Mouse (Mus musculus) lung, postnatal 25 days (tissue): ENCODE measurements around the gene Nrn1l.

Experiments
- DNase-seq: peaks from one replicate; pipeline ENCODE4 v3.0.0; 2022; ENCODE audit warnings: low spot score

The Nrn1l gene

DNA sequence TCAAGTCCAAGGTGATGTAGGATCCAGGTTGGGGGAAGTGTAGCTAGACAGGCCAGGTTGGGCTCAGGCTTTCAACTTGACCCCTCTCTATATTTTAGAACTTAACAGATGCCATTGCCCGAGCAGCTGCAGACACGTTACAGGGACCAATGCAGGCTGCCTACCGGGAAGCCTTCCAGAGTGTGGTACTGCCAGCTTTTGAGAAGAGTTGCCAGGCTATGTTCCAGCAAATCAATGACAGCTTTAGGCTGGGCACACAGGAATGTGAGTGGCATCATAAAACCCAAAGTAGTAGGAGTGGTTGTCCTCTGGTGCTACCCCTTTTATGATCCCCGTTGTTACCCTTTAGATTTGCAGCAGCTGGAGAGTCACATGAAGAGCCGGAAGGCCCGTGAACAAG is 2.5 kb upstream of the Nrn1l start:
- no peak for DNase-seq

DNA sequence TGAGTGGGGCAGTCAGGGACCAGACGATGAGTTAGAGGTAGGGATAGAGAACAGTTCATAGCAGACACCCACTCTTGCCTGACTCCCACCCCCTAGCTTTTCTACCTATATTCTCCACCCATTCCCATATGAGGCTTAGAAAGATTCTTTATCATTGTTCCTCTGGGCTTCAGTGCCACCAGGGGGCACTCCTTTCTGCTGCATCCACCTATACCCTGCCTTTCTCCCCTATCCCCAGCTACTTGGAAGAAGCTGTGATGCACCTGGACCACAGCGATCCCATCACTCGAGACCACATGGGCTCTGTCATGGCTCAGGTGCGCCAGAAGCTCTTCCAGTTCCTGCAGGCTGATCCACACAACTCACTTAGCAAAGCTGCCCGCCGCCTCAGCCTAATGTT is 935 bp upstream of the Nrn1l start:
- no peak for DNase-seq

DNA sequence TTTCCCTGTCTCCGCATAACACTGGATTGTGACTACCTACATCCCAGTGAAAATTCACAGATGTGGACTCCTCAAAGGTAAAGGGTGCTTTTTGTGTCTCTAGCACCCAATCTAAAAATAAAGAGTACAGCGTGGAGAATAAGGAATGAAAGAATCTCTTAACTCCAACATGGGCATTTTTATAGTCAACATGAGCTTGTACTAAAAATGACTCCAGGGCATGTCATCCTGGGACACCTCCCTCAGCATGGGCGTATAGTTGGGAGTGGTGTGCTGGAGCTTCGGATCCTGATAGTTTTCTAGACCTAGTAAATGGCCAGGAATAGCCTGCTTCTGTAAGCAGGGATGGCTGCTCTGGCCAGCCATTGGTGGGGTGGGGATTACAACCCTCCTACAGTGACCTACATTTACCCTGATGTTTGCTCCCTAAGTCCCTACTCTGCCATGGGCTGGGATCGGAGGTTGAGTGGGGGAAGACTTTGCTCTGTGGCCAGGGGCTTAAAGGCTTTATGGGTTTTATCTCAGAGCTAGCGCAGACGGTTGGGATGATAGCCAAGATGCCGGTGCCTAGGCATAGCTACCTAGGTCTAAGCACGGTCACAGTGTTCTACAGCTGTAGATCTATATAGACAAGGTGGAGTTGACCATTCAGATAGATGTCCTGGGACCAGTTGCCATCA is 4.6 kb downstream of the Nrn1l start:
- DNase-seq = no peak

DNA sequence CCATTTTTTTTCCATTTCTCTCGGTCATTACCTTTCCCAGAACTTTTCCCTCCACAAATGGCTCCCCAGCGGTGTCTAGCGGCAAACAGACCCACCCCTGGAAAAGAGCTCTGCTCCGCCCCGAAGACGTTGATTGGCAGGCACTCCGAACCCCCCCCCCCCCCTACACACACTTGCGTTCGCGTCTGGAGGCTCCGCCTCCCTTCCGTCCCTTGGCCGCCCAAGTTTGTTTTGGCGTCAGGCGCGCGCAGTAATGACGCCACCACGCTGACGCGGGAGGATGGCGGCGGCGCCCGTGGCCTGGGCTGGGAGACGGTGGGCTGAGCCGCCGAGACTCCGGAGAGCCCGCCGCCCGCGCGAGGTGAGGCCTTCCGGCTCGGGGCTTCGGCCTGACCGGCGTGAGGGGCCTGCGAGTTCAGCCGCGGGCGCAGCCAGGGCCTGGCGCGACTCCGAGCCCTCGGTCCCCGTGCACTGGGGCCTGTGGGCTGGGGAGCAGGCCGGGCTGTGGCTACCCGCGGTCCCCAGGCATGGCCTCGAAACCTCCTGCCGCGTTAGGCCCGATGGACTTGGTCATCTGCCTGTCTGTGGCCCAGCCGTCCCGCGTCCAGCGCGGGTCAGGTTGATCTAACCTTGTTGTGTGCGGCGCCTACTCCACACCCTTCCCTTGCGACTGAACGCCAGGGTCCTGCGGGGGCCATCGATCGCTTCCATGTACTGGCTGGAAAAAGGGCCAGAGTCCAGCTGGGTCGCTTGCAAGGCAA is 7.0 kb downstream of the Nrn1l start, which contains the start of gene Pskh1:
Pskh1 (plus strand) TSS at position 262 of the 761 bp plus-strand sequence.
- DNase-seq = peak; percentile 92

DNA sequence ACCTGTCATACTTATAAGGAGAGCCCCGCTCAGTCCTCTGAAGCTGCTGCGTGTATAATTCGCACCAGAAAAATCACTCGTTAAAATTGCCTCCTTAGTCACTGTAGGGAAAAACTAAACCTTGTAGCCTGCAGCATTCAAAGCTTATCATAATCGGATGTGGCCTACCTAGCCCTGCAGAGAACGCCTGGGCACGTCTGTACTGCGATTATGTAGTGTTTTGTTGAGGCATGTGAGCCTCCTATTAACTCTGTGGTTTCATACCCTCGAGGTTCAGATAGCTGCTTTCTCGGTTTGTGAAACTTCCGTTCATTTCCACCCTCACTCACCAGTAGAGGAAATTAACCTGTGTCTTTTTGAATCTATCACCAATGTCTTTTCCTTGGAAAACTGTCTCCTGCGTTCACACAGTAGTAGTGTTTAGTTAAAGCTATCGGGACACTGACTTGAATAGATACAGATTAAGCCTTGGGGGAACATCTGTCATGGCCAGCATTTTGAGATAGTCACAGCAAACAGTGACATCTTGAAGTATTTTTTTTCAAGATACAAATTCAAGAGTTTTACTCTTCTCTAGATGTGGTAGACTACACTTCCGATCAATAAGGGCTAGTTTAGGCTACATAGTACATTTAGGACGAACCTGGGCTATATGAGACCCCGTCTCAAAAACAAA is 7.7 kb downstream of the Nrn1l start:
- no peak for DNase-seq

DNA sequence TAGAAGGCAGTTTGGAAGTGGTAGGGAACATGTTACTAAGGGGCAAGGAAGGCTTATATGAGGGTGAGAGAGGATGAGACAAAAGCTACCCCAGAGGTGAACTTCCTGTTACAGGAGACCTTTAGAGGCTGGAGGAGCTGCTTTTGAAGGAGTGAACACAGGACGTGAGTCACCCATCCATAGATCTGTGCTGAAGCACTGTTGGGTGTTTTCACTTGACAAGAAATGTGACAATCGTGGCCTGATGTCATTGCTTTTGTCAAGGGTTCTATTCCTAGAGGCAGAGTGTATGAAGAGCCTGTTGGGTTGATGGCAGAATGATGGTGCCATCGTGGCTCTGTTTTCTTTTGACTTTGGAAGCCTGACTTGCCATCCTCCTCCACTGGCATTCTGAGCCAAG is 26.0 kb downstream of the Nrn1l start:
- DNase-seq = no peak

DNA sequence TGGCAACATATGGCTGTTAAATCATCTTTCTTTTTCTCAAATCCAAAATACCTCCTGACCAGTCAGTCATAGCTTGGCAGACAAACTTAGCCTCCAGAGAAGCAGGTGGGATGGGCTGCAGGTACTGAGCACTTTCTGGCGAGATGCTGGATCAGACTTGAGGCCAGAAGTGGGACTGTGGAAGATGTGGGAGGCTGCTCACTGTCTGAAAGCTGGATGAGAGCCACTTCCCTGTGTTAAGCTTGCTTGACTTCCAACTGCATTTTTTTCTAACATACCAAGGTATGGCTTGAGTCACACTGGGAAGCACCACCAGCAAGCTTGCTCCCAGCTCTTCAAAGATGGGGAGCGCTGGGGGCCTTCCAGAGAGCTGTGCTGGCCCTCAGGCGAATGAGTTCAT is 31.8 kb downstream of the Nrn1l start:
- DNase-seq = no peak

DNA sequence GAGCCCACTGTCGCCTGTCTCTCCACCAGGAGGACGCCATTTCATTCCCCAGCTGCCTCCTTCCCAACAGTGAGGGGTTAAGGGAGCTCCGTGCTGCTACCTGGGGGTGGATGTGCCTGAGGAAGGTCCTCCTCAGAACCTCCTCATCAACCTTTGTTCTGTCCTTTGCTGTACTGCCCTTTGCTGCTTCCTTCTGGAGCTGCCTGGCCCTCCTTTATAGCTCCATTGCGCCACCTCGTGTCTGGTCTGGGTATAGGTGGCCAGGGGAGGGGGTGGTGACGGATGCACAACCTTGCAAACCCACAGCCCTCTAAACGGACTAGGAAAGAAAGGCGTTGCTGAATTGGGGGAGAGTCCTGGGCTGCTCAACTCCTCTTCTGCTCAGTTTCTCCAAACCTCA is 37.2 kb downstream of the Nrn1l start:
- DNase-seq = peak; percentile 83

DNA sequence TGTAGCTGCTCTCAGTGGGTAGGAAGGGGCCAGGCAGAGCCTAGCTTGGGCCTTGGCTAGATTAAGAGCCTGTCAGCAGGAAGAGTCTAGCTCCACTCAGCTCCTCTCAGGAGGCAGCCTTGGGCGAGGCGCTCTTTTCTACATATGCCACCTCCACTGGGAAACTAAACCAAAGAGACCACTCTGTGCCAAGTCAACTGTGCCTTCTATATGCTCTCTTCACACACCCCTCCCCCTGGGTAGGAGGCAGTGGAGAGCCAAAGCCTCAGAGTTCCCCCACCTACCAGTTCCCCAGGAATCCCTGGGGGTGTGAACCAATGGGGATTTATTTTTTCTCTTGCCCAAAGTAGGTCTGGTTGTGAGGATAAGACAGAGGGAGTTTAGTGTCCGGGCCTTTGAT is 37.9 kb downstream of the Nrn1l start:
- DNase-seq = no peak

DNA sequence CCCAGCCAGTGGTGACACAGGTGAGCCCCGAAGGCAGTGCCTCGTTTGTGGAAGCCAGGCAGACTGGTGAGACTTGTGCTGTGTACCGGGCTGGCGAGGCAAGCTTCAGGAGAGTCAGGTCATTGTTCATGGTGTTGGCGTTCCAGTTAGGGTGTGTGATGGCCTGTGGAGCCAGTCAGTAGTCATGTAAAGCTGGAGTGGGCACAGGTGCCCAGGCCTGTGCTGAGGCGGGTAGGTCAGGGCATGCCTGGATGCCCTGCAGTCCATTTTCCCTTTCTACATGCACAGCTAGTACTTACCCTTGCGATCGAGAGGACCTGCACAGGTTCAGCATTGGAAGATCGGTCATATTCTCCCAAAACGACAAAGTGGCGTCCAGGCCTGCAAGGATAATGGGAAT is 39.2 kb downstream of the Nrn1l start:
- no peak for DNase-seq

DNA sequence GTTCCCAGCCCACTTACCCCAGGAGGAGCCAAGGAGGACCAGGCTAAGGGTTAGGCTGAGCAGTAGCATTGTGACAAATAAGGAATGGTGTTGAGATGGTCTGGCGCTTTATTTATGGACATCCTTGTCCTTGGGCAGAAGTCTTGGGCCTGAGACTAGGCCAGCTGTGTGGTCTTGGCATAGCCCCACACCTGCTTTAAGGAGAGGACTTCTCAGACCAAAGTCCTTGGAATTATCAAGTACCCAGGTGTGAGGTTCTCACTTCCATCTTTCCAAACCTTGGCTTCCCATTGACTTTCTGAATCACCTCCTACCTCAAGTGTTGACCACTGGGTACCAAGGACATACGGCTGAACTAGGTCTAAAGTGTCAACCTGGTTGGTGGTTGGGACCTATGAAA is 40.4 kb downstream of the Nrn1l start, which contains the start of gene Ctrl:
Ctrl (minus strand) TSS at position 101 of the 400 bp plus-strand sequence.
- DNase-seq = no peak

DNA sequence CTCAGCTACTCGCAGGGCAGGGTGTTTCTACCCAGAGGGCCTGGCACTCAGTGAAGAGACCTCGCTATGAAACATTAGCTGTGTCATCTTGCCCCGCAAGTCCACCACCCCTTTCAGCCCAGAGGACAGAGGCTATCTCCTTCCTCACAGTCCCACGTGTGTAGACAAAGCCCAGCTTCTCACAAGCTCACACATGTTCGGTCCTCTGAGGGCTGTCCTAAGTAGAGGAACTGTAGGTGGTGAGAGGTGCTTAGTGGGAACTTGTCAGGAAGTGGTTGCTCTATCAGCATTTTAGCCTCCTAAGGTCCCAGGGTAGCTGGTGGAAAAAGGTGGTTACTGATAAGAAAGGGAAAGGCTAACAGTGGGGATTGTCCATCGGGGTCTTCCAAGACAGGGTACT is 41.7 kb downstream of the Nrn1l start:
- no peak for DNase-seq

DNA sequence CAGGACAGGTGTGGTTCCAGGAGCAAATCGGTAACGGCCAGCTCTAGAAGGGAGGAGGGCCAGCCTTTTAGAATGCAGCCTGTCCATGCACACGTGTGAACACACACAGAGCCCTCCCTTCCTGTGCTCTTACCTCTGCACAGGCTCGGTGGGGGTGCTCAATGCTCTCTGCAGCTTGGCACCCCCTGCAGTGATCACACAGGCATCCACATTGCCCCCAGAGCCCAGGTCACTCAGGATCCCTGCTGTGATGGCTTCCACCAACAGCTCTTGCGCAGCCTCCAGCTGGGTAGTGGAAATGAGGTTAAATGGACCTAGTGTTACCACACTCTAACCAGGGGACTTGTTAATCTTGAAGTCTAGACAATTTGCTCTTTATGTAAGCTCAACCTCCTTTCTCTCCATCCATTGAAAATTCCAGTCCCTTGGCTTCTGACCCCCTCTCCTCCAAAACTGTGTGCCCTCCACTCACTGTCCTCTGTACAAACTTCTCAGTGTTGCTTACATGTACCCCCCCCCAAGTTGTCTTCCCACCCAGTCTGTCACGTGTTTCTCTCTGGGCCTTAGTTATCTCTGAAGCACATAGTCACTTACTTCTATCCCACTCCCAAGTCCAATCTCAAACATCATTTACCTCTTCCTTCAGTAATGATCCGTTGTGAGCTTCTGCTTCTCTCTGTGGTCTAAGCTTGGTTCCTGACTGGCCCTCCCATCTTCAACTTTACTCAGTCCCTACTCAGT is 42.7 kb downstream of the Nrn1l start:
- DNase-seq = no peak

DNA sequence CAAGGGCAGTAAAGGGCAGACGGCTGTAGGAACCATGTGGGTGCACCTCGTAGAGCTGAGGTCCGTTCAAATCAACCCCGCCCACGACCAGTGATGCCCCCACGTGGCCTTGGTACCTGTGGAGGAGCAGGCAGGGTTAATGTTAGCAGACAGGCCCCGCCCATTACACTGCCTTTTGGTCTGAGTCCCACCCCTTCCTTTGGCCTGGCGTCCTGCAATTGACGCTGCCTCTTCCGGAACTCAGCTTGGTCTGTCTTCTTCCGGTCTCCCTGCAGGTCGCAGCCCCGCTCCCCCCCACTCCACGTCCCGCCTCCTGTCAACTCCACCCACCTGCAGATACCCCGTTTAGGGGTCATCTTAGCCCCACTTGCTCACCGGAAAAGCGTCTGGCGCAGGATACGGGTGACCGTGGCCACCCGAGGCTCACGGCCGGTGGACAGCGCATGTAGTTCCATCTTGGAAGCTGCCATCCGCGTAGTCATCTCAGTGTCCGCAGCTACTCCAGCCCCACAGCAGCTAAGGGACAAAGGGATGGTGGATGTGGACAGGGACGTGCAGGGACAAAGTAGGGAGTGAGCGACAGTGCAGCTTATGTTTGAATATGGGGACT is 43.6 kb downstream of the Nrn1l start:
- peak; percentile 92 for DNase-seq

DNA sequence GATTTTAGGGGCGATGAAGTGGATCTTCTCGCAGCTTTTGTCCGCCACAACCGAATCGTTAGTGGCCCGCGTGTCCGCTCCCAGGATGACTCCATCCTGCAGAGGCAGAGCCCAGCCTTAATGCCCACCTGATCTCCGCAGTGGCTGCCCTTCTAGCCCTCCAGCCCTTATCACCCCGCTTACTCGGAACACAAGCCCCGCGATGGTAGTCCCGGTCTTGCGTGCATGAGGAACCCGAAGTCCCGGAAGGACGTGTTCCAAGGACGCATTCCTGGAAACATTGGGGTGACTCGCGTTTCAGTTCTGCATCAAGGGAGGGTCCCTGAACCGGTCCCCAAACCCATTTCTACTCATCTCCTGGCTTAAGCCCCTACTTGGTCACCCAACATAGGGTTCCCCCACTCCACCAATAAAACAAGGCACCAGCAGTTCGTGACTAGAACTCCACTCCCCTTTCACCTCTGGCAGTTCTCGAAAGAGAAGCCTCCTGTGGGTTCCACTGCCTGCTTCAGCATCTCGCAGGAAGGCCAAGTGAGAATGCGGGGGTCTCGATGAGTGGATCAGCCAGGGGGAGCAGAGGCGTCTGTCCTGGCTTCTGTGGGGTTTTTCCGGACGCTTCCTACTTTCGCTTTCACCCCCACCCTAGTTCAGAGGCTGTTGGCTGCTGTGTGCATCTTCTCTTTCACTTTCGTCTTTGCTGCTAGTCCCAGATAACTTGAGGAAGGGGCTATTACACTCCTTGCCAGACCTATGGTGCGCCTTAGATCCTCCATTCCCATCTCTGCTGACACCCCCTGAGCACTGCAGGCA is 44.3 kb downstream of the Nrn1l start:
- peak; percentile 55 for DNase-seq

DNA sequence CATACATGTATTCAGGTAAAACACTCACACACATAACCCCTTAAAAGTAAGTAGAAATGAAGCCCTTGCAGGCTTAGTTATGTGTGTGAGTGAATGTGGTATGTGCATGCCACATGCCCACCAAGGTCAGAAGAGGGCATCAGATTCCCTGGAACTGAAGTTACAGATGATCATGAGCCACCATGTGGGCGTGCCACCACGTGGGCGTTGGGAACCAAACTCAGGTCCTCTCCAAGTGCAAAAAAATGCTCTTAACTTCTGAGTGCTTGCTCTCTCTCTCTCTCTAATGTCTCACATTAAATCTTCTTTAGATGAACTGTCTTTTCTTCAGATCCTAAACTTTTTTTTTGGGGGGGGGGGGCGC is 44.9 kb downstream of the Nrn1l start, which contains the start of gene Psmb10:
Psmb10 (minus strand) TSS at position 139 of the 364 bp plus-strand sequence.
- no peak for DNase-seq

DNA sequence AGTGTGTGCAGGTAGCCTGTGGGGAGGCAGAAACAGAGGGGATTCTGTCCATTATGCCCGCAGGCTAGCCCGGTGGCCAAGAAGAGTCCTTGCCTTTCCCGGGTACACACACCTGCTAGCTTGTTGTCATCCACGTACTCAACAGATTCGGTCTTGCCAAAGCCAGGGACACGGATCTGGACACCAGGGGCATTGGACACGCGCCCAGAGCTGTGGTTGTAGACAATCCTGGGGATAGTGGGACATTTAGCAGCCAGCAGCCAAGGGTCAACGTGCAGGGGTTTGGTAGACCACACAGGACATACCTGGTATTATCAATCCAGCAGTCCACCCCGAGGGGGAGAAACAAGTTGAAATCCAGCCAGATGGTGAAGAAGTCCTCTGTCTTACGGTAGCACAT is 48.7 kb downstream of the Nrn1l start:
- DNase-seq = no peak

DNA sequence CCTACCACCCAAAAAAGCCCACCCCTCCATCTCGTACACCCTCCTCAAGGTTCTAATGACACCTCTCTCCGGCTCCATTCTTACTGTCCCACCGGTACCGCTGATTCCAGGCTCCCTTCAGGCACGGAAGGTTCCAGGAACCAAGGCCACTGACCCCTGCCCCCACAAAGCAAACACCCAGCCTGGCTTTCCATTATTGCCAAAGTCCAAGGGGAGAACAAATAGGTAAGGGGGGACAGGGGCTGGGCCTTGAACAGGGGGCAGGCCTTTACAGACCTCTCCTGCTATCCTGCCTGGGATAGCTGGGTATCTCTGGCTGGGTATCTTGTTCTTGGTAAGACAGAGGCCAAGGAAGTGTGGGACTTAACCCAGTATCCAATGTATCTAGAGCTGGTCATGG is 49.2 kb downstream of the Nrn1l start:
- DNase-seq = no peak

DNA sequence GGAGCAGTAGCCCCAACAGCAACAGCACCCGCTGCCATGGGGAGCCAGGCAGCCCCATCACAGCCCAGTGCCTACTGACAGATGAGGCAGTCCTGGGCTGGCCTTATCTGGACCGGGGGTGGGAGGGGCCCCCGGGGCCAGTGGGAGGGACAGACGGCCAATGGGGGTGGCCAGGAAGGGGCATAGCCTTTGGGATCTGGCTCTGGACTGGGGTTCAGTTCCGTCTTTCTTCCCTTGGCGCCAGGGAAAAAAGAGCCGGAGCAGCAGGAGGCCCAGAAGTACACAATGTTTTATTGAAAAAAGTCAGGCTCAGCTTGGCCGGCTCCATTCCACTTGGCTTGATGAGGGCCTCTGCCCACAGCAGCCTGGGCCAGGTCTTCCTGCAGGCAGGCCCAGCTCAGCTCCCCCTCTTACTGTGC is 50.0 kb downstream of the Nrn1l start, which contains the start of gene Lcat:
Lcat (minus strand) TSS at position 62 of the 419 bp plus-strand sequence.
- DNase-seq = no peak
